Mouse (Mus musculus): ENCODE data around the gene Mrps9. TPM values are rescaled to one million over a fixed set of nuclear protein-coding genes. Genes with fewer than 3 reads are reported as not detected.
"Not testable (repeated sequence)": the region's sequence is repeated elsewhere in the genome, so short reads cannot be mapped to it uniquely, and the experiment has no call there.

Gene Mrps9
- polyA plus RNA-seq, 1 experiment, result 37.1 TPM

GRCm38 (mm10) chr1:42877264-42877663 lies 26.2 kb downstream of the Mrps9 start:
- TF ChIP-seq CTCF (IDR thresholded peaks at IDR 0.05; ENCODE audit: borderline replicate concordance, control insufficient read depth, extremely low read depth, insufficient read depth, low read length, poor library complexity) (no peak), POLR2A (IDR thresholded peaks at IDR 0.05; ENCODE audit: control insufficient read depth, extremely low read depth, insufficient read depth, low read length, poor library complexity) (no peak)
- Histone ChIP-seq H3K27me3 (ENCODE audit: control insufficient read depth, insufficient read depth, low read length) (no peaks in the 10 kb centered on the region), H3K36me3 (ENCODE audit: control insufficient read depth, insufficient read depth, low read length) (no peaks in the 10 kb centered on the region), H3K27ac (ENCODE audit: control insufficient read depth, insufficient read depth, low read length) (no peak overlapping the region), H3K4me3 (ENCODE audit: control insufficient read depth, insufficient read depth, low read length) (no peak overlapping the region), H3K4me1 (replicated peaks; ENCODE audit: control insufficient read depth, insufficient read depth, low read length) (no peaks in the 10 kb centered on the region)
- WGBS, result 95% methylated on average over 10 of the region's 10 CpGs
- no peak for DNase-seq

- Histone ChIP-seq H3K4me3 (ENCODE audit: control insufficient read depth, insufficient read depth, low read length) (no peak overlapping the region), H3K27me3 (ENCODE audit: control insufficient read depth, insufficient read depth, low read length) (no peaks in the 10 kb centered on the region), H3K4me1 (replicated peaks; ENCODE audit: control insufficient read depth, insufficient read depth, low read length) (no peaks in the 10 kb centered on the region), H3K36me3 (ENCODE audit: control insufficient read depth, insufficient read depth, low read length) (no peaks in the 10 kb centered on the region), H3K27ac (ENCODE audit: control insufficient read depth, insufficient read depth, low read length) (no peak overlapping the region)
- 96% methylated on average over 5 of the region's 5 CpGs for WGBS
- no peak for DNase-seq
- TF ChIP-seq CTCF (IDR thresholded peaks at IDR 0.05; ENCODE audit: borderline replicate concordance, control insufficient read depth, extremely low read depth, insufficient read depth, low read length, poor library complexity), result no peak
- TF ChIP-seq POLR2A (IDR thresholded peaks at IDR 0.05; ENCODE audit: control insufficient read depth, extremely low read depth, insufficient read depth, low read length, poor library complexity), result no peak
Observed at GRCm38 (mm10) chr1:42878851-42879250, 27.8 kb downstream of the Mrps9 start.

DNA sequence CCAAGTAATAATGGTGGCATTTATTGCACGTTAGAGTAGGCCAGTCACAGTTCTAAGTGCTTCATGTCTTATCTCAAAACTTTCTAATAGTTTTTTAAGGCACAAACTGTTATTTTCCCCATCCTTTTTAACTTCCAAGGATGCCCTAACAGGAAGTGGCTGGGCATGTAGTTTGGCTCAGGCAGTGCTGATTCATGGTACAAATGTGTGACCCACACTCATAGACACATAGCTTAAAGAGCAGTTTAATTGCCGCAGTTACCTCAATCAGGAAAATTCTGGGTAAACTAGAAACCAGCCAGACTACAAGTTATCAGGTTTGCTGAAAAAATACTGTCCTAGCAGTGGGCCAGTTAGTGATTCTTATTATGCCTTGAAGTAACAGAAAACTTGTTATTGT lies 31.2 kb downstream of the Mrps9 start:
- DNase-seq, result no peak
- no peaks in the 10 kb centered on the region for H3K4me1 ChIP-seq (replicated peaks; ENCODE audit: control insufficient read depth, insufficient read depth, low read length)
- no peaks in the 10 kb centered on the region for H3K27me3 ChIP-seq (ENCODE audit: control insufficient read depth, insufficient read depth, low read length)
- WGBS, result over 99% methylated on average over 2 of the region's 2 CpGs
- TF ChIP-seq POLR2A (IDR thresholded peaks at IDR 0.05; ENCODE audit: control insufficient read depth, extremely low read depth, insufficient read depth, low read length, poor library complexity) (no peak), CTCF (IDR thresholded peaks at IDR 0.05; ENCODE audit: borderline replicate concordance, control insufficient read depth, extremely low read depth, insufficient read depth, low read length, poor library complexity) (no peak)
- no peak overlapping the region for H3K4me3 ChIP-seq (ENCODE audit: control insufficient read depth, insufficient read depth, low read length)
- no peaks in the 10 kb centered on the region; the same call in 1 of the 2 replicates for H3K36me3 ChIP-seq (ENCODE audit: control insufficient read depth, insufficient read depth, low read length)
- no peak overlapping the region for H3K27ac ChIP-seq (ENCODE audit: control insufficient read depth, insufficient read depth, low read length)

DNA sequence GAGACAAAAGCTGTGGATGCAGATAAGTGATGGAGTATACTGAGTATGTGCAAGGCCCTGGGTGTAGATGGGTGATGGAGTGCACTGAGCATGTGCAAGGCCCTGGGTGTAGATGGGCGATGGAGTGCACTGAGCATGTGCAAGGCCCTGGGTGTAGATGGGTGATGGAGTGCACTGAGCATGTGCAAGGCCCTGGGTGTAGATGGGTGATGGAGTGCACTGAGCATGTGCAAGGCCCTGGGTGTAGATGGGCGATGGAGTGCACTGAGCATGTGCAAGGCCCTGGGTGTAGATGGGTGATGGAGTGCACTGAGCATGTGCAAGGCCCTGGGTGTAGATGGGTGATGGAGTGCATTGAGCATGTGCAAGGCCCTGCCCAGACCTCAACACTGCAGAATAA lies 32.4 kb downstream of the Mrps9 start:
- H3K27me3 ChIP-seq (ENCODE audit: control insufficient read depth, insufficient read depth, low read length); H3K27ac ChIP-seq (ENCODE audit: control insufficient read depth, insufficient read depth, low read length); H3K4me3 ChIP-seq (ENCODE audit: control insufficient read depth, insufficient read depth, low read length); H3K36me3 ChIP-seq (ENCODE audit: control insufficient read depth, insufficient read depth, low read length); DNase-seq; H3K4me1 ChIP-seq (replicated peaks; ENCODE audit: control insufficient read depth, insufficient read depth, low read length): not testable (repeated sequence)
- WGBS, result 100% methylated on average over 1 of the region's 2 CpGs

- no peak overlapping the region for H3K27ac ChIP-seq (ENCODE audit: control insufficient read depth, insufficient read depth, low read length)
- H3K36me3 ChIP-seq (ENCODE audit: control insufficient read depth, insufficient read depth, low read length), result no peaks in the 10 kb centered on the region; the same call in none of the 2 replicates
- H3K4me1 ChIP-seq (replicated peaks; ENCODE audit: control insufficient read depth, insufficient read depth, low read length), result no peaks in the 10 kb centered on the region
- no peak for DNase-seq
- TF ChIP-seq CTCF (IDR thresholded peaks at IDR 0.05; ENCODE audit: borderline replicate concordance, control insufficient read depth, extremely low read depth, insufficient read depth, low read length, poor library complexity) (no peak), POLR2A (IDR thresholded peaks at IDR 0.05; ENCODE audit: control insufficient read depth, extremely low read depth, insufficient read depth, low read length, poor library complexity) (no peak)
- H3K4me3 ChIP-seq (ENCODE audit: control insufficient read depth, insufficient read depth, low read length), result no peak overlapping the region
- no peaks in the 10 kb centered on the region for H3K27me3 ChIP-seq (ENCODE audit: control insufficient read depth, insufficient read depth, low read length)
- 97% methylated on average over 11 of the region's 11 CpGs for WGBS
Observed at GRCm38 (mm10) chr1:42887835-42888234, 36.8 kb downstream of the Mrps9 start.

- no peaks in the 10 kb centered on the region; the same call in none of the 2 replicates for H3K36me3 ChIP-seq (ENCODE audit: control insufficient read depth, insufficient read depth, low read length)
- no peak for TF ChIP-seq POLR2A (IDR thresholded peaks at IDR 0.05; ENCODE audit: control insufficient read depth, extremely low read depth, insufficient read depth, low read length, poor library complexity)
- no peak for TF ChIP-seq CTCF (IDR thresholded peaks at IDR 0.05; ENCODE audit: borderline replicate concordance, control insufficient read depth, extremely low read depth, insufficient read depth, low read length, poor library complexity)
- H3K27ac ChIP-seq (ENCODE audit: control insufficient read depth, insufficient read depth, low read length), result no peak overlapping the region
- no peaks in the 10 kb centered on the region for H3K4me1 ChIP-seq (replicated peaks; ENCODE audit: control insufficient read depth, insufficient read depth, low read length)
- DNase-seq, result no peak
- 94% methylated on average over 22 of the region's 22 CpGs for WGBS
- no peak overlapping the region for H3K4me3 ChIP-seq (ENCODE audit: control insufficient read depth, insufficient read depth, low read length)
- no peaks in the 10 kb centered on the region for H3K27me3 ChIP-seq (ENCODE audit: control insufficient read depth, insufficient read depth, low read length)
Observed at GRCm38 (mm10) chr1:42888541-42889349, 37.7 kb downstream of the Mrps9 start.
